Mouse (Mus musculus) limb, embryonic 15.5 days (tissue): Measurements from ENCODE around the gene Krt76. TPM values are rescaled to one million over a fixed set of nuclear protein-coding genes. Genes with fewer than 3 reads are reported as not detected.
A peak's percentile ranks its signal among the peaks of the same experiment; 100 is the strongest.

Experiments used
- ATAC-seq: fragments of 200-750 bp; cut with Nextera tagmentation; 2 replicates; pipeline ENCODE4 v1.8.0; 2017; ENCODE audit warnings: low read depth, moderate TSS enrichment; ENCODE audit not compliant: insufficient number of reproducible peaks, low FRiP score, low TSS enrichment
- H3K27ac ChIP-seq: fragments of 300-500 bp; sonication (generic); 2 replicates; pipeline ENCODE4 v1.5.1; 2015; ENCODE audit warnings: moderate library complexity, mild to moderate bottlenecking, inconsistent platforms
- H3K27me3 ChIP-seq: fragments of 300-500 bp; sonication (generic); 2 replicates; pipeline ENCODE4 v1.6.1; 2015; ENCODE audit warnings: inconsistent platforms
- H3K36me3 ChIP-seq: fragments of 300-500 bp; sonication (generic); 2 replicates; pipeline ENCODE4 v1.6.1; 2015; ENCODE audit warnings: inconsistent platforms
- H3K4me1 ChIP-seq: fragments of 300-500 bp; sonication (generic); 2 replicates; pipeline ENCODE4 v1.6.1; 2015; ENCODE audit warnings: inconsistent platforms
- H3K4me2 ChIP-seq: fragments of 300-500 bp; sonication (generic); 2 replicates; pipeline ENCODE4 v1.6.1; 2015; ENCODE audit warnings: mild to moderate bottlenecking, inconsistent platforms
- H3K4me3 ChIP-seq: fragments of 300-500 bp; sonication (generic); 2 replicates; pipeline ENCODE4 v1.5.1; 2015; ENCODE audit warnings: mild to moderate bottlenecking, inconsistent platforms
- H3K9ac ChIP-seq: fragments of 300-500 bp; sonication (generic); 2 replicates; pipeline ENCODE4 v1.6.1; 2015; ENCODE audit warnings: inconsistent platforms
- H3K9me3 ChIP-seq: fragments of 300-500 bp; sonication (generic); 2 replicates; pipeline ENCODE4 v1.6.1; 2016; ENCODE audit warnings: inconsistent platforms
- WGBS: fragments of 180-500 bp; shearing (Covaris S2); methylation state at CpG from one replicate; pipeline ENCODE4 v1.1.7; 2015; 5-methylcytosine and 5-hydroxymethylcytosine counted together
- polyA plus RNA-seq: library from polyadenylated mRNA; unstranded; fragments of >200 nt; fragmentation: Nextera tagmentation; extraction: Ambion mirVana; gene quantifications from 2 replicates; pipeline ENCODE4 v1.2.1, GENCODE M21; 2015

Krt76 gene
- 0.14 TPM in 1 of 2 replicates, not detected in the other for polyA plus RNA-seq

- Histone ChIP-seq H3K4me3 (no peak within 1 kb of the TSS), H3K27ac (no peak within 1 kb of the TSS), H3K9ac (no peak within 1 kb of the TSS), H3K4me1 (no peaks in the 10 kb centered on the region), H3K36me3 (no peaks in the 10 kb centered on the region), H3K4me2 (no peak within 1 kb of the TSS), H3K27me3 (peaks cover 9% of the 10 kb centered on the region; the same call in 1 of the 2 replicates), H3K9me3 (no peaks in the 10 kb centered on the region)
- ATAC-seq, result no peak
- WGBS, result 58% methylated on average over 4 of the region's 4 CpGs
Measured at GRCm38 (mm10) chr15:101892820-101893219, at the start of gene Krt76. TSS of gene Krt76 (minus strand) at chr15:101892920.

- Histone ChIP-seq H3K9me3 (no peaks in the 10 kb centered on the region), H3K4me2 (no peak overlapping the region), H3K27me3 (no peaks in the 10 kb centered on the region), H3K27ac (peak overlapping the region; percentile 65; the same call in 1 of the 2 replicates), H3K9ac (no peak overlapping the region), H3K4me1 (peaks cover 33% of the 10 kb centered on the region), H3K36me3 (no peaks in the 10 kb centered on the region), H3K4me3 (no peak overlapping the region)
- no peak for ATAC-seq
- WGBS, result 51% methylated on average over 8 of the region's 8 CpGs
Measured at GRCm38 (mm10) chr15:101941948-101942347, 49.2 kb upstream of the Krt76 start.

- no peaks in the 10 kb centered on the region for H3K9me3 ChIP-seq
- ATAC-seq, result peak; percentile 47; the same call in 1 of the 2 replicates
- H3K4me3 ChIP-seq, result no peak within 1 kb of the TSS
- H3K4me2 ChIP-seq, result no peak within 1 kb of the TSS
- no peaks in the 10 kb centered on the region for H3K36me3 ChIP-seq
- peaks cover 30% of the 10 kb centered on the region for H3K4me1 ChIP-seq
- 63% methylated on average over 5 of the region's 6 CpGs for WGBS
- H3K9ac ChIP-seq, result no peak within 1 kb of the TSS
- no peak within 1 kb of the TSS for H3K27ac ChIP-seq
- H3K27me3 ChIP-seq, result no peaks in the 10 kb centered on the region
Measured at GRCm38 (mm10) chr15:101940274-101940829, 47.6 kb upstream of the Krt76 start, which contains the start of gene Krt79. TSS of gene Krt79 (minus strand) at chr15:101940324.

DNA sequence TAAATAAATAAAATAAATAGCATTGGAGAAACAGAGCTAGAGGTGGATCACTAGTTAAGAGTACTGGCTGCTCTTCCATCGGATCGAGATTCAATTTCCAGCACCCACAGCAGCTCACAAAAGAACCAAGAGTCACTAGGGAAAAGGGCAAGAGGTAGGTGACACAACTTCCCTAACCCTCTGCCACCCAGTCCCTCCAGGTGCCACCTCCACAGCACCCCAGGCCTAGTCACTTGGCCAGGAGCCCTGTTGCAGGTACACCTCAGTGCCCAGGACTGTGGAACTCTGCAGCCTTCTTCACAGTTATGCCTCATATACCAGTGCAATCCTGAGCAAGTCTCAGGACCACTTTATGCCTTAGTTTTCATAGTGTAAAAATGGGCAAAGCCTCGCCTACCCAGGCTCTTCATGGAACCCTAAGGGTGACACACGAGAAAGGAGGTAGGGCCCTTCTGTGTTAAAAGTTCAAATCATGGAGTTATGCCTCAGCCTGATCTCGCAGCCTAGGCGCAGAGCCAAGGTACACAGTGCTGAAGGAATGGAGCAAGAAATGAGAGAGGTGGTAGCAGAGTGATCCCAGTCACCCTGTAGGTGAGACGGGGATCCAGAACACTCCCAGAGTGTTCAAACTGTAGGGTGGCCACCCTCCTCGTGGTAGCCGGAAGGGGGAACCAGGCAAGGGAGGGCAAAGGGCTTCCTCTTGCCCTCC lies 46.0 kb upstream of the Krt76 start:
- Histone ChIP-seq H3K27me3 (no peaks in the 10 kb centered on the region), H3K9me3 (no peaks in the 10 kb centered on the region), H3K27ac (0 out of 2 replicates have a peak overlapping the region, but pooled peaks have one; percentile 17), H3K36me3 (no peaks in the 10 kb centered on the region), H3K9ac (no peak overlapping the region), H3K4me2 (no peak overlapping the region), H3K4me1 (peaks cover 26% of the 10 kb centered on the region), H3K4me3 (no peak overlapping the region)
- 67% methylated on average over 9 of the region's 9 CpGs for WGBS
- ATAC-seq, result no peak

- Histone ChIP-seq H3K27ac (no peak overlapping the region), H3K27me3 (peaks cover 26% of the 10 kb centered on the region), H3K4me1 (peaks cover 17% of the 10 kb centered on the region), H3K4me3 (no peak overlapping the region), H3K36me3 (no peaks in the 10 kb centered on the region), H3K4me2 (no peak overlapping the region), H3K9ac (no peak overlapping the region), H3K9me3 (no peaks in the 10 kb centered on the region)
- WGBS, result 42% methylated on average over 6 of the region's 6 CpGs
- ATAC-seq, result no peak
Measured at GRCm38 (mm10) chr15:101933024-101933423, 40.3 kb upstream of the Krt76 start.

GRCm38 (mm10) chr15:101929666-101930065 lies 36.9 kb upstream of the Krt76 start:
- Histone ChIP-seq H3K36me3 (no peaks in the 10 kb centered on the region), H3K9ac (no peak overlapping the region), H3K4me2 (peak overlapping the region; percentile 38), H3K27me3 (peaks cover 26% of the 10 kb centered on the region), H3K4me3 (peak overlapping the region; percentile 14; the same call in 1 of the 2 replicates), H3K9me3 (no peaks in the 10 kb centered on the region), H3K4me1 (peaks cover 17% of the 10 kb centered on the region), H3K27ac (no peak overlapping the region)
- 4% methylated on average over 17 of the region's 17 CpGs for WGBS
- ATAC-seq, result no peak

- no peak overlapping the region for H3K27ac ChIP-seq
- no peak for ATAC-seq
- H3K4me2 ChIP-seq, result no peak overlapping the region
- H3K9ac ChIP-seq, result no peak overlapping the region
- H3K36me3 ChIP-seq, result no peaks in the 10 kb centered on the region
- H3K4me3 ChIP-seq, result no peak overlapping the region
- peaks cover 17% of the 10 kb centered on the region for H3K4me1 ChIP-seq
- peaks cover 26% of the 10 kb centered on the region for H3K27me3 ChIP-seq
- 19% methylated on average over 9 of the region's 9 CpGs for WGBS
- H3K9me3 ChIP-seq, result no peaks in the 10 kb centered on the region
Measured at GRCm38 (mm10) chr15:101929087-101929486, 36.4 kb upstream of the Krt76 start.

DNA sequence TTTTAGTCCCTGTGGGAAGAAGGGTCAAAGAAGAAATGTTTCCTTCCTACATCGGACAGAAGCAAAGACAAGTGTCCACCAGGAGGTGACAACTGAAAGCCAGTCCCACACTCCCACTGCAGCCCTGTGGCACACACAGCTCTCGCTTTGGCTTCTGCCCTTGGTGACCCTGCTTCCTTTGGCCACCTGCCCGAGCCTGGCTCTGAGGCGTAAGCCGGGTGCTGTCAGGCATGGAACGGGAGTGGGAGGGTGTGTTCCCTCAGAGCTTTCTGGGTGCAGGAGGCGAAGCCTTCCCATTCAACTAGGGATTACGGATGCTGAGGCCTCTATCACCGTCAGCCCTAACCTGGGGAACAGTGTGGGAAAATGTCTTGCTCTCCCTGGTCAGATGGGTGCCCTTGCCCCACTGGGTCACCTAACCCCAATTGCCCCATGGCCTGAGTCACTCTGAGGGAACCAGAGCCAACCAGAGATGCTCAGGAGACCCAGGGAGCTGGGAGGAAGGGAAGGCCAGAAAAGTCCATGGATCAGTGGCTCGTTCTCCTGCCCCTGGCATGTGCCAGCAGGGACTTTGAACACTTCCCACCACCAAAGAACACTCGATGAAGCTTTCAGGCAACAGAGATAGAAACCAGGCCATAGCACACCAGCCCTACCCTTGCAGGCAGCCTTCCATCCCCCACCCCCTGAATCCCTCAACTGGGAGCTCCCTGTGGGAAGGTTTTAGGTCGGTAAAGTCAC lies 34.8 kb upstream of the Krt76 start:
- H3K9me3 ChIP-seq, result no peaks in the 10 kb centered on the region
- peaks cover 17% of the 10 kb centered on the region for H3K4me1 ChIP-seq
- H3K36me3 ChIP-seq, result no peaks in the 10 kb centered on the region
- peaks cover 26% of the 10 kb centered on the region for H3K27me3 ChIP-seq
- 70% methylated on average over 12 of the region's 12 CpGs for whole genome bisulfite sequencing
- no peak for ATAC-seq
- no peak overlapping the region for H3K9ac ChIP-seq
- H3K4me3 ChIP-seq, result no peak overlapping the region
- H3K27ac ChIP-seq, result no peak overlapping the region
- H3K4me2 ChIP-seq, result no peak overlapping the region

DNA sequence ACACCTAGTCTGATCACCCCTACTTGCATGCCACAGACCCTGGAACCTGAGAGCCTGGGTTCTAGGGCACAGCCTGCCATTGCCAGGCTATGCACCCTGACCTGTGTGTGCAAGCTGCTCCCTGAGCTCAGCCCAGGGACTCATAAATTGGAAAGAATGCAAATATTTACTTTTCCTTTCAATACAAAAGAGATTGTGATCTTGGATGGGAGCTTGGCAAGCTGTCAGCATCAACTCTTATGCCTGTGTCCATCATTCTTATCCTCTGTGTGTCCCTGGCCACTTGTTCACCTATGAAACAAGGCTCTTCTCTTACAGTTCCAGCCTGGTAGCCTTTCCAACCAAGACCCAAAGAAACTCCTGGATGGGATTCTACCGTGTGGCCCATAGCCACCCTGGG lies 32.3 kb upstream of the Krt76 start:
- Histone ChIP-seq H3K4me1 (peaks cover 10% of the 10 kb centered on the region), H3K9me3 (no peaks in the 10 kb centered on the region), H3K36me3 (no peaks in the 10 kb centered on the region), H3K4me3 (no peak overlapping the region), H3K9ac (no peak overlapping the region), H3K27ac (no peak overlapping the region), H3K27me3 (peaks cover 5% of the 10 kb centered on the region; the same call in 1 of the 2 replicates), H3K4me2 (no peak overlapping the region)
- ATAC-seq, result no peak
- 72% methylated on average over 1 of the region's 1 CpGs for WGBS

- no peak for ATAC-seq
- H3K27me3 ChIP-seq, result peaks cover under 1% of the 10 kb centered on the region; the same call in 1 of the 2 replicates
- no peaks in the 10 kb centered on the region for H3K36me3 ChIP-seq
- H3K4me1 ChIP-seq, result peaks cover 6% of the 10 kb centered on the region
- no peaks in the 10 kb centered on the region for H3K9me3 ChIP-seq
- 71% methylated on average over 11 of the region's 11 CpGs for WGBS
- no peak within 1 kb of the TSS for H3K9ac ChIP-seq
- no peak within 1 kb of the TSS for H3K27ac ChIP-seq
- no peak within 1 kb of the TSS for H3K4me2 ChIP-seq
- H3K4me3 ChIP-seq, result no peak within 1 kb of the TSS
Measured at GRCm38 (mm10) chr15:101924635-101925034, 31.9 kb upstream of the Krt76 start, which contains the start of gene Krt4. TSS of gene Krt4 (minus strand) at chr15:101924735.

- no peak overlapping the region for H3K27ac ChIP-seq
- no peaks in the 10 kb centered on the region for H3K4me1 ChIP-seq
- H3K4me3 ChIP-seq, result no peak overlapping the region
- 93% methylated on average over 2 of the region's 2 CpGs for WGBS
- H3K27me3 ChIP-seq, result no peaks in the 10 kb centered on the region
- no peaks in the 10 kb centered on the region for H3K9me3 ChIP-seq
- no peak overlapping the region for H3K4me2 ChIP-seq
- ATAC-seq, result no peak
- no peak overlapping the region for H3K9ac ChIP-seq
- no peaks in the 10 kb centered on the region for H3K36me3 ChIP-seq
Measured at GRCm38 (mm10) chr15:101922296-101922695, 29.6 kb upstream of the Krt76 start.

DNA sequence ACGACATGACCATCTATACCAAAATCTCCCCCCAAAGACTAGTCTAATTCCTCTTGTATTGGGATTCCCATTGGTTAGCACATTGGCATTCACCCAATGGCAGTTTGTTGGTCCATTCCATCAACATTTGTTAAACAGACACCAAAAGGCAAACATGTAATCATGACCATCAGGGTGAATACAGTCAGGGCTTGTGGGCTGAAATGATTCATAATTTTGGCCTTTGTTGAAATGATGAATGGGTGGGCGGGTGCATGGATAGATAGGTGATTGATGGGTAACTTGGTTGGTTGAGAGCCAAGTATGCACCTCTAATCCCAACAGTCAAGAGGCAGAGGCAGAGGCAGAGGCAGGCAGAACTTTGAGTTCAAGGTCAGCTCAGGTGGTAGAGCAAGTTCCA lies 23.4 kb upstream of the Krt76 start:
- WGBS, result 72% methylated on average over 2 of the region's 2 CpGs
- ATAC-seq, result no peak
- Histone ChIP-seq H3K4me1 (no peaks in the 10 kb centered on the region), H3K9me3 (no peaks in the 10 kb centered on the region), H3K27ac (no peak overlapping the region), H3K4me3 (no peak overlapping the region), H3K27me3 (peaks cover 3% of the 10 kb centered on the region; the same call in 1 of the 2 replicates), H3K36me3 (no peaks in the 10 kb centered on the region), H3K4me2 (no peak overlapping the region), H3K9ac (no peak overlapping the region)
